Mouse (Mus musculus) hindbrain, postnatal 0 days (tissue): ENCODE measurements around the gene Aadacl3. TPM values are rescaled to one million over a fixed set of nuclear protein-coding genes. Genes with fewer than 3 reads are reported as not detected.

ENCODE experiments used
- ATAC-seq: fragments of 200-750 bp; cut with Nextera tagmentation; 2 replicates; pipeline ENCODE4 v1.8.0; 2017; ENCODE audit warnings: mild to moderate bottlenecking, moderate TSS enrichment, moderate library complexity
- DNase-seq: peaks from one replicate; pipeline ENCODE4 v3.0.0-alpha.2; 2015; ENCODE audit warnings: low spot score
- H3K27ac ChIP-seq: fragments of 300-500 bp; sonication (generic); 2 replicates; pipeline ENCODE4 v1.5.1; 2014; ENCODE audit warnings: mild to moderate bottlenecking
- H3K27me3 ChIP-seq: fragments of 300-500 bp; sonication (generic); 2 replicates; pipeline ENCODE4 v1.6.1; 2014; ENCODE audit warnings: low read length, mixed read lengths; ENCODE audit not compliant: insufficient read depth
- H3K36me3 ChIP-seq: fragments of 300-500 bp; sonication (generic); 2 replicates; pipeline ENCODE4 v1.6.1; 2014; ENCODE audit warnings: low read length, mixed read lengths; ENCODE audit not compliant: insufficient read depth
- H3K4me1 ChIP-seq: fragments of 300-500 bp; sonication (generic); 2 replicates; pipeline ENCODE4 v1.6.1; 2014; ENCODE audit warnings: antibody characterized with exemption, low read length, mixed read lengths; ENCODE audit not compliant: insufficient read depth
- H3K4me2 ChIP-seq: fragments of 300-500 bp; sonication (generic); 2 replicates; pipeline ENCODE4 v1.6.1; 2014; ENCODE audit warnings: low read depth, mild to moderate bottlenecking, low read length, moderate library complexity, mixed read lengths
- H3K4me3 ChIP-seq: fragments of 300-500 bp; sonication (generic); 2 replicates; pipeline ENCODE4 v1.5.1; 2014; ENCODE audit warnings: low read length
- H3K9ac ChIP-seq: fragments of 300-500 bp; sonication (generic); replicated peaks from 2 replicates; pipeline ENCODE4 v1.6.1; 2014; ENCODE audit warnings: mild to moderate bottlenecking, low read length, moderate library complexity, mixed read lengths
- H3K9me3 ChIP-seq: fragments of 300-500 bp; sonication (generic); 2 replicates; pipeline ENCODE4 v1.6.1; 2016; ENCODE audit warnings: low read length, mixed read lengths
- CTCF ChIP-seq: IDR thresholded peaks from 2 replicates; pipeline ENCODE4 v1.5.1; 2016; ENCODE audit warnings: antibody characterized with exemption, control low read depth, low read depth
- WGBS: fragments of 180-500 bp; shearing (Covaris S2); extraction: QIAGEN DNeasy Blood & Tissue Kit; methylation state at CpG from one replicate; pipeline ENCODE4 v1.1.7; 2014; 5-methylcytosine and 5-hydroxymethylcytosine counted together
- polyA plus RNA-seq: library from polyadenylated mRNA; unstranded; fragments of >200 nt; fragmentation: Nextera tagmentation; extraction: Ambion mirVana; gene quantifications from 2 replicates; pipeline ENCODE4 v1.2.1, GENCODE M21; 2015
- total RNA-seq: library from RNA; depleted of rRNA; stranded (reverse); fragments of >200 nt; gene quantifications from 2 replicates; pipeline ENCODE4 v1.2.3, GENCODE M21; 2014; rRNA removed

Gene Aadacl3
- total RNA-seq (not detected in 2 replicates), polyA plus RNA-seq (not detected in 2 replicates)

DNA sequence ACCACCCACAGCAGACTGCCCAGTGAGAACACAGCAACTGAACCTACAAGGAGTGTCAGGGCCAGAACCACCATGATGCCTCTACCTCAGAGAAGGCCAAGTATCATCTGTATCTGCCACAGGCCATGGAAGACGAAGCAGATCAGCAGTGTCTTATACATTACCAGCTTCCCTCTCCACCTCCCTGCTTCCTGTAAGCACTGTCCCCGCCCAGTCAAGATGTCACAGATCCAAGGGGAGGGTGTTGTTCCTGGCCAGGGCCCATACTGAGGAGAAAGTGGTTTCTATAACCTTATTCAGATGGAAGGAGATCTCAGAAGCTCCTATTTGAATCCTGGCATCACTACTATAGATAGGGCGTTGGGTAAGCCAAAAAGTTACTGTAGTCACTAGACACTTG lies at the start of gene Aadacl3:
Aadacl3 (minus strand) TSS at position 101 of the 400 bp plus-strand sequence.
- Histone ChIP-seq H3K4me1 (no peaks in the 10 kb centered on the region), H3K36me3 (no peaks in the 10 kb centered on the region), H3K4me3 (no peak within 1 kb of the TSS), H3K27me3 (no peaks in the 10 kb centered on the region), H3K9me3 (peaks cover 14% of the 10 kb centered on the region), H3K4me2 (no peak within 1 kb of the TSS), H3K27ac (no peak within 1 kb of the TSS), H3K9ac (no peak within 1 kb of the TSS)
- no peak for ATAC-seq
- TF ChIP-seq CTCF, result no peak
- DNase-seq, result no peak
- 65% methylated on average over 3 of the region's 3 CpGs for WGBS

GRCm38 (mm10) chr4:144506518-144506917 lies 43.0 kb upstream of the Aadacl3 start:
- TF ChIP-seq CTCF, result no peak
- ATAC-seq, result no peak

GRCm38 (mm10) chr4:144493331-144493730 lies 29.8 kb upstream of the Aadacl3 start:
- Histone ChIP-seq H3K36me3 (no peaks in the 10 kb centered on the region), H3K27me3 (no peaks in the 10 kb centered on the region), H3K9ac (no peak overlapping the region), H3K4me2 (no peak overlapping the region), H3K27ac (no peak overlapping the region), H3K9me3 (peaks cover 8% of the 10 kb centered on the region), H3K4me3 (no peak overlapping the region), H3K4me1 (no peaks in the 10 kb centered on the region)
- no peak for DNase-seq
- TF ChIP-seq CTCF, result no peak
- ATAC-seq, result no peak

More at GRCm38 (mm10) chr4:144506518-144506917, 43.0 kb upstream of the Aadacl3 start:
- no peak overlapping the region for H3K27ac ChIP-seq
- no peak overlapping the region for H3K4me3 ChIP-seq
- no peak overlapping the region for H3K4me2 ChIP-seq
- H3K27me3 ChIP-seq, result no peaks in the 10 kb centered on the region
- no peak overlapping the region for H3K9ac ChIP-seq
- H3K9me3 ChIP-seq, result peaks cover 14% of the 10 kb centered on the region
- no peaks in the 10 kb centered on the region for H3K4me1 ChIP-seq
- H3K36me3 ChIP-seq, result no peaks in the 10 kb centered on the region
- no peak for DNase-seq
- 80% methylated on average over 1 of the region's 1 CpGs for WGBS

DNA sequence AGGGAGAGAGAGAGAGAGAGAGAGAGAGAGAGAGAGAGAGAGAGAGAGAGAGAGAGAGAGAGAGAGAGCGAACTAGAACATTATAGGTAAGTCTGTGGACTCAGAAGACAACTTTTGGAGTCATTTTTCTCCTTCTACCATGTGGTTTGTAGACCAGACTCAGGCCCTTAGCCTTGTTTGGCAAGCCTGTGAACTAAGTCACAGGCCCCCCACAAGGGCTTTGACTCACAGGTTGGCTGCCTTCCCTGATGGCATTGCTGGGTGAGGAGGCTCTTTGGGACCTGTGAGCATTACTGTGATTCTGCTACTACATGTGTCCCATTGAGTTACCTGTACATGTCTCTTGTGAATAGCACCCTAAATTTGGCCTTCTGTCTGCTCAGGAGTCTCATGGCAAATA lies 4.5 kb upstream of the Aadacl3 start:
- Histone ChIP-seq H3K9me3 (peaks cover 9% of the 10 kb centered on the region), H3K4me2 (no peak overlapping the region), H3K27me3 (no peaks in the 10 kb centered on the region), H3K36me3 (no peaks in the 10 kb centered on the region), H3K4me3 (no peak overlapping the region), H3K27ac (no peak overlapping the region), H3K9ac (no peak overlapping the region), H3K4me1 (no peaks in the 10 kb centered on the region)
- TF ChIP-seq CTCF, result no peak
- 85% methylated on average over 1 of the region's 1 CpGs for WGBS
- no peak for DNase-seq
- no peak for ATAC-seq

DNA sequence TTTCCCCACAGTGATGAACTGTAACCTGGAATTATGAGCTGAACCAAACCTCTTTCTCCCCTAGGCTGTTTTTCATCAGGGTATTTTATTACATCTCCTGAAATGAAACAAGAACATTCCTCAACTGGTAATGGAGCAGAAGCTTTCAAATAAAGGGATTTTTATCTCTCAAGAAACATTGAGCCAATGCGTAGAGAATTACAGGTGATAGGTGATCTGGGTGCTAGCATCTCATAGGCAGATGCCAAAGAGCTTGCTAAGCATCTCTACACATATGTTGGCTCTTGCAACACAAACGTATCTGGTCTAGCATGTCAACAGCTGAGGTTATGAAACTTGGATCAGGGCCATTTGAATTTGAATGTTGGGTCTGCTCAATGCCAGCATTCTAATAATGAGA lies 1.6 kb upstream of the Aadacl3 start:
- DNase-seq (no peak), ATAC-seq (no peak)
- peaks cover 12% of the 10 kb centered on the region for H3K9me3 ChIP-seq
- H3K9ac ChIP-seq, result no peak overlapping the region
- no peak overlapping the region for H3K4me3 ChIP-seq
- no peaks in the 10 kb centered on the region for H3K27me3 ChIP-seq
- no peak overlapping the region for H3K27ac ChIP-seq
- no peak for TF ChIP-seq CTCF
- WGBS, result 74% methylated on average over 2 of the region's 2 CpGs
- no peaks in the 10 kb centered on the region for H3K4me1 ChIP-seq
- no peaks in the 10 kb centered on the region for H3K36me3 ChIP-seq
- no peak overlapping the region for H3K4me2 ChIP-seq

- H3K27ac ChIP-seq, result no peak within 1 kb of the TSS
- no peak within 1 kb of the TSS for H3K4me3 ChIP-seq
- H3K4me1 ChIP-seq, result no peaks in the 10 kb centered on the region
- WGBS, result 82% methylated on average over 2 of the region's 2 CpGs
- H3K9ac ChIP-seq, result no peak within 1 kb of the TSS
- H3K4me2 ChIP-seq, result no peak within 1 kb of the TSS
- H3K36me3 ChIP-seq, result no peaks in the 10 kb centered on the region
- no peaks in the 10 kb centered on the region for H3K27me3 ChIP-seq
- H3K9me3 ChIP-seq, result 0 out of 2 replicates have a peak, but pooled peaks cover 12% of the 10 kb centered on the region
- DNase-seq, result no peak
- no peak for TF ChIP-seq CTCF
- ATAC-seq, result no peak
Measured at GRCm38 (mm10) chr4:144453217-144453616, 10.3 kb downstream of the Aadacl3 start, which contains the start of gene Gm9944. Gm9944 (minus strand) TSS chr4:144453317.

DNA sequence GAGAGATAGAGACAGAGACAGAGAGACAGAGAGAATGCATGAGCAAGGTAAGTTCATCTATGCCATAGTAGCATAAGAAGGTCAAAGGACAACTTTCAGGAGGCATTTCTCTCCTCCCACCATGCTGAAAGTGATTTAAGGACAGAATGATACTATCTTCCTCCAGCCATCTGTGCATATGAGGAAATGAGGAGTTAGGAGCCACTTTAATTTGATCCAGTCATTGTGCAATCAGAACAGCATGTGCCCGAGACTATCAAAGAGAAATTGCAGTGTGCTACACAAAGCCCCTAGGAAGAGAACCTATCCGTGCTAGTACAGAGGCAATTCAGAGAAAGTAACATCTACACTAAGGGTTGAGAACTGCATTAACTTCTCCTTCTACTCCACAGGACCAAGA lies 15.0 kb downstream of the Aadacl3 start:
- no peaks in the 10 kb centered on the region for H3K4me1 ChIP-seq
- H3K9ac ChIP-seq, result no peak overlapping the region
- H3K36me3 ChIP-seq, result no peaks in the 10 kb centered on the region
- H3K4me3 ChIP-seq, result no peak overlapping the region
- no peaks in the 10 kb centered on the region for H3K27me3 ChIP-seq
- no peak for ATAC-seq
- 0 out of 2 replicates have a peak, but pooled peaks cover 13% of the 10 kb centered on the region for H3K9me3 ChIP-seq
- DNase-seq, result no peak
- H3K4me2 ChIP-seq, result no peak overlapping the region
- 89% methylated on average over 2 of the region's 2 CpGs for WGBS
- H3K27ac ChIP-seq, result no peak overlapping the region
- no peak for TF ChIP-seq CTCF
